Mouse (Mus musculus): ENCODE results near the gene Adam12. TPM values are rescaled to one million over a fixed set of nuclear protein-coding genes. Genes with fewer than 3 reads are reported as not detected.

The Adam12 gene
- polyA plus RNA-seq (2015; fragmentation: Nextera tagmentation; extraction: Ambion mirVana), result 1.2 and 2.1 TPM in 2 replicates

DNA sequence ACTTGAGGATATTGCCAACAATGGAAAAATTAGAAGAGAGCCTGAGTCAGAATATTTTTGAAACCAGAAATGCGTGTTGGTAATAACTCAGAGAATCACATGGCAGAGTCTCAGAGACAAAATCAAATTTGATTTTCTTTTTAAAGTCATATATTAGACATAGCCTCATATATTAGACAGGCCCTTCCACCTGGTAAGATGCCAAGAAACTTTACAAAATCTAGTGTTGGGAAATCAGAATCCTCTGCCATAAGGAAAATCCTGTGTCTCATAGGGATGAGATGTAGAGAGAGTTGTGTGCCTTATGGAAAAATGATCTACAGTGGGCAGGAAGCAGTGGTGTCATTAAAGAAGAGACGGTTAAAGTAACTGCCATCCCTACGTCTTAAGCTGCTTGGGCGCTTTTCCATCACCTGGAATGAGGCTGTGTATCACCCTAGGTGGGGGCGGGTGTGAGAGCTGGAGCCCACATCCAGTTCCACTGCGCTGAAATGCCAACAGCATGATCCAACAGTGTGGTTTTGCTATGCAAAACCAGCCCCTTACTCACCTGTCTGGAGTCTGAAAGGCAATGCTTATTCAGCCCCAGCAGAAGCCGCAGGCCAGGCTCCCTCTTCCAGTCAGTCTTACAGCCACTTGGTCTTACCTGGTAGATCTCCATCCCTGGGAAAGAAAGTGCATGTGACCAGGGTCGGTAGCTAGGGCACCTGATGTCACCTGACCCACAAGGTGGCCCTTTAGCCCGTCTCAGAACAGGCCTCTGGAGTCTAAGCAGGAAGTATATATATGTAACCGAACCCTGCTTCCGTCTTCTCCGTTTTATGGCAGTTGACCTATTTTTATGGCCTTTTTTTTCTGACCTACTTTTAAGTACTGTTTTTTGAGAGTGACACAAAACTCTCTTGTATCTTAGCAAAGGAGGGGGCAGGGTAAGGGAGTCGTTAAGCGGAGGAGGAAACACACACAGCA, at the start of gene Adam12:
Gene Adam12 (minus strand): TSS at position 769 of the 969 bp plus-strand sequence.
- Histone ChIP-seq H3K36me3 (replicated peaks) (no peaks in the 10 kb centered on the region), H3K4me1 (replicated peaks) (no peaks in the 10 kb centered on the region), H3K9ac (no peak within 1 kb of the TSS), H3K27me3 (no peaks in the 10 kb centered on the region), H3K27ac (replicated peaks) (no peak within 1 kb of the TSS), H3K4me2 (no peak within 1 kb of the TSS), H3K4me3 (replicated peaks) (no peak within 1 kb of the TSS), H3K9me3 (replicated peaks) (no peaks in the 10 kb centered on the region)
- 47% methylated on average over 14 of the region's 14 CpGs for WGBS (ENCODE audit: insufficient replicate concordance)
- ATAC-seq (ENCODE audit: insufficient read depth), result no peak

GRCm38 (mm10) chr7:134272956-134273355, 41.0 kb upstream of the Adam12 start:
- ATAC-seq (ENCODE audit: insufficient read depth), result no peak
- Histone ChIP-seq H3K9ac (no peak overlapping the region), H3K4me3 (replicated peaks) (no peak overlapping the region), H3K4me2 (no peak overlapping the region), H3K36me3 (replicated peaks) (no peaks in the 10 kb centered on the region), H3K9me3 (replicated peaks) (no peaks in the 10 kb centered on the region), H3K27me3 (no peaks in the 10 kb centered on the region), H3K27ac (replicated peaks) (no peak overlapping the region), H3K4me1 (replicated peaks) (no peaks in the 10 kb centered on the region)
- WGBS (ENCODE audit: insufficient replicate concordance), result 64% methylated on average over 5 of the region's 5 CpGs

DNA sequence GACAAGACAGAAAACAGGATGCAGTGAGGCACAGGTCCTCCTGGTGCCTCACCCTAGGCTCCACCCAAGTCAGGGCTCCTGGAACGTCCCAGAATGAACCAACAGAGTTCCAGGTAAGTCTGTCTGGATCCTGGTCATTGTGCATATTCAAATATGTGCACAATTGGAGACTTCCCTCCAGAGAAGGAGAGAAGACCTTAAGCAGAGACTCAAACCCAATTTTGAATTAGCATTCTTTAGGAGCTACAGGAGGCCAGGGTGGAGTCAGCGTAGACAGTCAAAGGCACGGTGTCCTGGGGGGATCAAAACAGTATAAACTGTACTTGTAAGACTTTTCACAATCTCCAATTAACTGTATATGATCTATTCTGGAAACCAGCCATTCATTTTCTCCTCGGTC, 40.5 kb upstream of the Adam12 start:
- Histone ChIP-seq H3K9ac (no peak overlapping the region), H3K4me3 (replicated peaks) (no peak overlapping the region), H3K4me1 (replicated peaks) (no peaks in the 10 kb centered on the region), H3K27me3 (no peaks in the 10 kb centered on the region), H3K27ac (replicated peaks) (no peak overlapping the region), H3K9me3 (replicated peaks) (no peaks in the 10 kb centered on the region), H3K36me3 (replicated peaks) (no peaks in the 10 kb centered on the region), H3K4me2 (no peak overlapping the region)
- ATAC-seq (ENCODE audit: insufficient read depth), result no peak
- whole genome bisulfite sequencing (ENCODE audit: insufficient replicate concordance), result 53% methylated on average over 4 of the region's 4 CpGs

GRCm38 (mm10) chr7:134265783-134266182, 33.8 kb upstream of the Adam12 start:
- H3K4me3 ChIP-seq (replicated peaks), result no peak overlapping the region
- H3K9ac ChIP-seq, result no peak overlapping the region
- no peaks in the 10 kb centered on the region for H3K4me1 ChIP-seq (replicated peaks)
- no peak overlapping the region for H3K4me2 ChIP-seq
- 57% methylated on average over 4 of the region's 4 CpGs for WGBS (ENCODE audit: insufficient replicate concordance)
- no peaks in the 10 kb centered on the region for H3K27me3 ChIP-seq
- no peaks in the 10 kb centered on the region for H3K9me3 ChIP-seq (replicated peaks)
- H3K27ac ChIP-seq (replicated peaks), result no peak overlapping the region
- H3K36me3 ChIP-seq (replicated peaks), result no peaks in the 10 kb centered on the region
- ATAC-seq (ENCODE audit: insufficient read depth), result no peak

- no peaks in the 10 kb centered on the region for H3K27me3 ChIP-seq
- H3K4me2 ChIP-seq, result no peak overlapping the region
- no peaks in the 10 kb centered on the region for H3K9me3 ChIP-seq (replicated peaks)
- no peak overlapping the region for H3K27ac ChIP-seq (replicated peaks)
- ATAC-seq (ENCODE audit: insufficient read depth), result no peak
- H3K9ac ChIP-seq, result no peak overlapping the region
- no peaks in the 10 kb centered on the region for H3K4me1 ChIP-seq (replicated peaks)
- WGBS (ENCODE audit: insufficient replicate concordance), result 40% methylated on average over 4 of the region's 4 CpGs
- no peak overlapping the region for H3K4me3 ChIP-seq (replicated peaks)
- no peaks in the 10 kb centered on the region for H3K36me3 ChIP-seq (replicated peaks)
These were observed 31.4 kb upstream of the Adam12 start for GRCm38 (mm10) chr7:134263146-134263906.

- Histone ChIP-seq H3K4me3 (replicated peaks) (no peak overlapping the region), H3K27me3 (no peaks in the 10 kb centered on the region), H3K4me1 (replicated peaks) (no peaks in the 10 kb centered on the region), H3K36me3 (replicated peaks) (no peaks in the 10 kb centered on the region), H3K4me2 (no peak overlapping the region), H3K9ac (no peak overlapping the region), H3K9me3 (replicated peaks) (no peaks in the 10 kb centered on the region), H3K27ac (replicated peaks) (no peak overlapping the region)
- no peak for ATAC-seq (ENCODE audit: insufficient read depth)
- WGBS (ENCODE audit: insufficient replicate concordance), result 21% methylated on average over 4 of the region's 4 CpGs
These were observed 29.2 kb upstream of the Adam12 start for GRCm38 (mm10) chr7:134261003-134261701.

DNA sequence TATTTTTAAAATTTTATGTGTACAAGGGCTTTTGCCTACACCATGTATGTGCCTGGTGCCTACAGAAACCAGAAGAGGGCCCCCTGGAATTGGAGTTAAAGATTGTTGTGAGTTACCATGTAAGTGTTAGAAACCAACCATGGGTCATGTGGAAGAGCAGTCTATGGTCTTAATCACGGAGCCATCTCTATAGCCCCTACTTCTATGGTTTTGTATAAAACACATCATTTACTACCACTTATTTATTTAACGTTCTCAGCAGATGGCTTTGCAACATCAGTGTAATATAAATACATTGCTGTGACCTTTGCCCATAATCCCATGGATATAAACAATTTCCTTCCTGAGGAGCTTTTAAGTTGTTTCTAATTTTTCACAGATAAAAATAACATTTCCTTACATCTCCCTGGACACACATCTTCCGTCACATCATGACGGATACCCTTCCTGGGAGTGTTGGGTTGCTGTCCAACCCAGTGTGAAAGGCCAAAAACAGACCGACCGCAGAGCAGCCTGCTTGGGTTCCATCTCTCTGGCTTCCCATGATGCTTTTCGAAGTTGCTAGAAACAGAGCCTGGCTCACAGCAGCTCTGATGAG, 18.4 kb upstream of the Adam12 start:
- WGBS (ENCODE audit: insufficient replicate concordance), result 62% methylated on average over 7 of the region's 7 CpGs
- ATAC-seq (ENCODE audit: insufficient read depth), result no peak
- no peak overlapping the region for H3K4me2 ChIP-seq
- H3K27me3 ChIP-seq, result no peaks in the 10 kb centered on the region
- H3K36me3 ChIP-seq (replicated peaks), result no peaks in the 10 kb centered on the region
- no peak overlapping the region for H3K9ac ChIP-seq
- H3K4me1 ChIP-seq (replicated peaks), result no peaks in the 10 kb centered on the region
- no peaks in the 10 kb centered on the region for H3K9me3 ChIP-seq (replicated peaks)
- H3K4me3 ChIP-seq (replicated peaks), result no peak overlapping the region
- H3K27ac ChIP-seq (replicated peaks), result no peak overlapping the region

- Histone ChIP-seq H3K36me3 (replicated peaks) (no peaks in the 10 kb centered on the region), H3K9ac (no peak overlapping the region), H3K27me3 (no peaks in the 10 kb centered on the region), H3K9me3 (replicated peaks) (no peaks in the 10 kb centered on the region), H3K27ac (replicated peaks) (no peak overlapping the region), H3K4me1 (replicated peaks) (no peaks in the 10 kb centered on the region), H3K4me3 (replicated peaks) (no peak overlapping the region), H3K4me2 (no peak overlapping the region)
- no peak for ATAC-seq (ENCODE audit: insufficient read depth)
- 62% methylated on average over 2 of the region's 2 CpGs for WGBS (ENCODE audit: insufficient replicate concordance)
These were observed 16.1 kb upstream of the Adam12 start for GRCm38 (mm10) chr7:134248041-134248440.

DNA sequence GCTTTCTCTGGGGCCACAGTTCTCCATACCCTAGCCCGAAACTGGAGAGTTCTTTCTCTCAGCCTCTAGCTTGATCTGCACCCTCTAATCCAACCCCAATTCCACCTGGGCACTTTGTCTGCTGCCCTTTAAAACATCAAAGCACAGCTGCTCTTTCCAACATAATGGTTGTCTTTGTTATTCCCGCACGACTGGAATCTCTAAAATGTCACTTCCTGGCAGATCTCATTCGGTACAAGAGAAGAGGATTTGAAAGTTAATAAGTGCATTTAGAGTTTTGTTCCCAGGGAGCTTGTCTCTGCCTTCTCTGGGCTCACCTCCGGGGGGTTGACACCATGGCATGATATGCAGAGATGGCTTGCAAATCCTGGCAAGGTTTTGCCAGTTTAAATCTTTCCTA, 14.7 kb upstream of the Adam12 start:
- Histone ChIP-seq H3K27ac (replicated peaks) (no peak overlapping the region), H3K4me1 (replicated peaks) (no peaks in the 10 kb centered on the region), H3K4me2 (no peak overlapping the region), H3K27me3 (no peaks in the 10 kb centered on the region), H3K9ac (no peak overlapping the region), H3K4me3 (replicated peaks) (no peak overlapping the region), H3K9me3 (replicated peaks) (no peaks in the 10 kb centered on the region), H3K36me3 (replicated peaks) (no peaks in the 10 kb centered on the region)
- WGBS (ENCODE audit: insufficient replicate concordance), result 44% methylated on average over 5 of the region's 5 CpGs
- ATAC-seq (ENCODE audit: insufficient read depth), result no peak

DNA sequence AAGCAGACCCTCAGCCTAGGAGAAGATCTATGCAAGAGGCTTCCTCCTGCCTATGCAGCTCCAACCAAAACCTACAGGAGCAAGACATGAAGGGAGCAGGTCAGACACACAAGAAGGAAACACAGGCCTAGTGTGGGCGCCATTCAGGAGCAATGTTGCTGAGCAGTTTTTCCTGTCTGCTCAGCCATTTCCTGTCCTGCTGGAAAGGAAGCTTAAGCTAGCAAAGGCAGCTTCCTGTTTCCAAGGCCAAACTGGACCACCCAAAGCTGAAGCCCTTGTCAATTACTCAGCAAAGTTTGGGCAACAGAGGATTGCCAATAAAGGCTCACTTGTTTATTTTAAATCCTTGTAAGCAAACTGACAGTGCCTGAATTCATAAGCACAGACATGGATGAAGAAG, 10.8 kb upstream of the Adam12 start:
- H3K9ac ChIP-seq, result no peak overlapping the region
- H3K36me3 ChIP-seq (replicated peaks), result no peaks in the 10 kb centered on the region
- H3K4me3 ChIP-seq (replicated peaks), result no peak overlapping the region
- no peak overlapping the region for H3K27ac ChIP-seq (replicated peaks)
- no peak for ATAC-seq (ENCODE audit: insufficient read depth)
- H3K4me1 ChIP-seq (replicated peaks), result no peaks in the 10 kb centered on the region
- H3K9me3 ChIP-seq (replicated peaks), result no peaks in the 10 kb centered on the region
- no peak overlapping the region for H3K4me2 ChIP-seq
- 52% methylated on average over 1 of the region's 1 CpGs for WGBS (ENCODE audit: insufficient replicate concordance)
- H3K27me3 ChIP-seq, result no peaks in the 10 kb centered on the region
